Mouse (Mus musculus) lung, postnatal 14 days (tissue): ENCODE results near the gene Aptx.

ENCODE experiments used
- DNase-seq: peaks from one replicate; pipeline ENCODE4 v3.0.0; 2021

Gene Aptx

DNA sequence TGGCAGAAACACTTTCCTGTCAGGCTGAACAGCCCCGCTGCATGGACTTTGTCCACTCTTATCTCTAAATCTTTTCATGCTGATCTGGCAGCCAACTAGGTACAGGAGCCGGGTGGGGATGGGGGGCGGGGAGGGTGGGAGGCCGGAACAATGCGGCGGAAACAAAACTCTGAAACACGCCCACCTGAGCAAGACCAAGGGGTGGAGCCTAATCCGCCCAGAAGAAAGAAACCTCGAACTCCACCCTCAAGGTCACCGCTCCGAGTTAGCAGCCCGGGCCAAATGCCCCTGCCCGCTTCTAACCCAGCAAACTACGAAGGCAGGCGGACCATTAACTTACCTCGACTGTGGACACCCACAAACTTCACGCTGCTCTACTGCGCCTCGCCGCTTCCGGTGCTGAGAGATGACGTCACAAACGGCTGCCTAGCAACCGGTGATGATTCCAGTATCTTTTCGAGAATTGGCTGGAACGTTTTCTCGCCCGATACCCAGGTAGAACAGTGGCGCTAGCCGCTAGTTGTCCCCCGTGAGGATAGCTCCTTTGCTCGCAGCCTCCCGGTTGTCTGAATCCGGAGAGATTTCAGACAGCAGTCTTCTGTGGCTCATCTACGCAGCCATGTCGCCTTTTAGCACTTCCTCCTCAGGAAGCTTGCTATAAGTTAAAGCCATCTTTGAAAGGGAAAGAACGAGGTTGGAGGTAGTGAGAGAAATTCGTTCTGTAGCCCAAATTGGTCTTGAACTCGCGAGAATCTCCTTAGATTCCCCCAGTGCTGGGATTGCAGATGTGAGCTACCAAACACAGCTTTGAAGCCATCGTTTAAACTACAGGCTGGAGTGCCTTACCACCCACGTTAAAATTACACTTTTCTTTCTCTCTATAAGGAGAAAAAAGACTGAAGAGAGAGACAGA, at the start of gene Aptx:
TSS of gene Aptx (minus strand) at position 398 of the 913 bp plus-strand sequence.
- peak; percentile 97 for DNase-seq

DNA sequence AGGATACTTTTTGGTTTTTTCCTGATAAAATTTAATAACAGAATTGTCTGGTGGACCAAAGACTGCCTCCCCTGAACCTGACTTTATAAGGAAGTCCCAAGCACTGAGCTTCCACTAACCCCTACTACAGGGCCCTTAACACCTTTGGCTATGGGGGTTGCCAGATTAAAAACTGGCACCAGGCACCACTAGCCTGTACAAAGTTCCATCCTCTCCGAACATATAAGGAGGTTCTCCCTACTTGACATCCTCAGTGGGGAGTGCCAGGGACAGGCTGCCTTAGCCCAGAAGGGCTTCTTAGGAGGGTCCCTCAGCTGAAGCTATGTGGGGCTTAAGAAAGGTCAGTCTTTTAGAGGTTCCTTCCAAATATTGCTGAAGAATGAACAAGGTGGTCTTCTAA, 32.4 kb upstream of the Aptx start:
- DNase-seq: no peak

DNA sequence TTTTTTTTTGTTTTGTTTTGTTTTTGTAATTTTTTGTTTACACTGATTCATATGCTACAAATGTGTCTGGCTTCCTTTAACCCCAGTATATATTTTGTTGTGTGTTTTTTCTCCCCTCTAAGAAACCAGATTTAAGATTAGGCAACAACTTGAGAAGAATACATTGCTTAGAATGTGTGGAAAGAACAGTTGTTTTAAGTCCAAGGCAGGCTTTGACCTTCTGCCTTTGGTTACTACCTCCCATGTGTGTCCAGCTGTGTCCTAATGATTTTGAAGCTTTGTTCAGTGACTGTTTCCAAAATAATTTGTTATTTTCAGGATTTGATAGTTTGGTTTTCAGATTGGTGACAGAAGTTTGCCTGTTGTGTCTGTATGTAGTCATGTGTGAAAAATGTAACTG, 28.3 kb upstream of the Aptx start:
- DNase-seq: no peak

DNA sequence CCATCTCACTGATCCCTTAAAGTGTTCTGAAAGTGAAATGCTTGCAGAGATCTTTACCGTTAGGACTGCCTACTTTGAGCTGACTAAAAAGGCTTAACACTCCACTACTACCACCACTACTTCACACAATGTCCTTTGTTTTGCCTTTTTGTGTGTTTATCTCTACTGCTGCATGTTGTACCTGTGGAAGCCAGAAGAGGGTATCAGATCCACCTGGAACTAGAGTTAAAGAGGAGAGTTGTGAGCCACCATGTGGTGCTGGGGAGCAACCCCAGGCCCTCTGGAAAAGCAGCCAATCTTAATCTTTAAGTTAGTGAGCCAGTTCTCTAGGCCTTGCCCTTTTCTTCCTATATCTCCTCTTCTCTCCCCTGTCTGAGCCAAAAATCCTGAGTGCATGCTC, 24.3 kb upstream of the Aptx start:
- no peak for DNase-seq

DNA sequence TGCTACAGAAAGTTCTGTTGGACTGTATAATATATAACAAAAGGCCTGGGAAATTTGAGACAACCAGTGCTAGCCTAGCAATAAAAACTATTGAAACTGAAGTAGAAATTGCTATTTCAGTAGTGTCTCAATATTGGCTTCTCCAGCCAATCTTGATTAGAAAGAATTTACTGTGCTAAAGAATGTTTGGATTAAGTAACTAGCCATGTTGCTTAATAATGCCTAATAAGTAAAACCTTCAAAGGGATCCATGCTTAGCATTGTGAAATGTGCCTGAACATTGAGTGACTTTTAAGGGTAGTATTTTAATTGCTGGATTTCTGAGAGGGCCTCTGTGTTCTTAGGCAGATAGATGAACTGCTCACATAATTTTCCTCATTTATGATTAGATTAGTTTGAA, 22.6 kb upstream of the Aptx start:
- DNase-seq: no peak

DNA sequence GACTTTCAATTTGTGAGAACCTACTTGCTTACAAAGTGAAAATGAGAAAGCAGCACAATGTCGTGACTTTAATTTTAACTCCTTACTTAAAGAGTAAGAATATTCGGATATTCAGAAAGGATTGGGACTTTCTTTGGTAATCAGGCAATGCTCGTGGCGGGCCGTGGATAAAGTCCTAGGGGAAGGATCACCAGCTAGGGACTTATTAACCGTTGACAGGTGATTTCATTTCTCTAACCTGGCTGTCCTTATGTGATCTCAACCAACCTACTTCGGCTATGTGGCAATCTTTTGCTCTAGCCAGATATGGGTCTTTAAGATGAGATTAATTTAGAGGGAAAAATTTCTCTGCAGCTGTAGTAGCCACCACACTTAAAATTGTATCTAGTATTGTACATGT, 22.1 kb upstream of the Aptx start:
- DNase-seq: no peak

DNA sequence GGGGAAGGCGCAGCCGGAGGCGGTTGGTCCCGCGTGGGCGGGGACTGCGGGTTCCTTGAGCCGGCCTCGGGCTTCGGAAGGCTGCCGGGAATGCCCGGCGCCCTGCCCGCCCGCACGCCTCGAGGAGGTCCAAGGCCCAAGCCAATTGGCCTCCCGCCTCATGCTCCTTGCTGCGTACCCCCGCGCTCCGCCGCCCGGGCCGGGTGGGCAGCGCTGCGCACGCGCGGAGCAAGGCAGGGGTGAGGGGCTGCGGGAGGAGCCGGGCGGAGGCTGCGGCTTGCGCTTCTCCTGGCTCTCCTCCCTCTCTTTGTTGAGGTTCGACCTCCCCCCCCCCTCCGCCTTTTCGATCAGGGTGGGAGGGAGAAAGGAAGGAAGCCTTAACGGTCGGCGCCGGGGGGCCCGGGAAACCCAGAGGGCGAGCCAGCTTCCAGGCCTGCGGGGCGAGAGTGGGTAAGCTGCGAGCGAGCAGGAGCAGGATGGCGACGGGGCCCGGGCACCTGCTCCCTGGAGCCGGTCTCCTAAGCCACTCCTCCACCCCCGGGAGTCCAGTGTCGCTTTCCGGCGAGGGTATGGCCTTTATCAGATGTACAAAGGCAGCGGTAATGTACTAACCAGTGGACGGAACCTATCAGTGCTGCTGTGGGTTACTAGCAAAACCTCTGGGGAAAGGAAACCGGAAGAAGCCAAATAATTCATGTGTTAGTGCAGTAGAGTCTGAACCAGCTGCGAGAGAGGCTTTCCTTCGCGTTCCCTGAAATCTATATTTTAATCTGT, 19.9 kb upstream of the Aptx start:
- peak; percentile 71 for DNase-seq

DNA sequence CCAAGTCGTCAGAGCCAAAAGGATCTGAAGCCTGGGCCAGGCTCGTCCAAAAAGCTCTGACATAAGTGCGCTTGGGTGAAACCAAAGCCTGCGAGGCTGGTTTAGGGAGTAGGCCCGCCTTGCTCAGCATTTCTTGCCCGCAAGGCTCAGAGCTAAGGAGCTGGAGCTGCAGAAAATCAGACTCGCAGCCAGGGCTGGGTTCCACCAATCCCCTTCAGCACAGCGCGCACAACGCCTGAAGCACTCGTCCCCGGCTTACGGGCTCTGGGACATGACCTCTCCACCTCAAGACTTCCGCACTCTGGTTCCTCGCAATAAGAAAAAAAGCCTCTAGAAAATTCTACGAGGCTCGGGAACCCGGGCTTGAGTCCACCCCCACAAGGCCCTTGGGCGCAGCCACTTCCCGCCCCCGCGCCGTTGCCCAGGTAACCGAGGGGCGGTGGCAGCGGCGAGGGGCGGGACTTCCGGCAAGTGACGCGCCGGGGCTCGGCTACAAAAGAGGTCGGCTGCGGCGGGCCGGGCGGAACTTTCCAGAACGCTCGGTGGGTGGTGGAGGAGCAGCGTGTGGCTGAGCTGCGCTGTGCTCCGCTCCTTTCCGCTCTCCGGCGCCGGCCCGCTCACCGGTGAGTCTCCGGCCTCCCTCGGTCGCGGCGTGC, 19.1 kb upstream of the Aptx start, which contains the start of gene Dnaja1:
TSS of gene Dnaja1 (plus strand) at position 140 of the 656 bp plus-strand sequence.
- DNase-seq: peak; percentile 99

DNA sequence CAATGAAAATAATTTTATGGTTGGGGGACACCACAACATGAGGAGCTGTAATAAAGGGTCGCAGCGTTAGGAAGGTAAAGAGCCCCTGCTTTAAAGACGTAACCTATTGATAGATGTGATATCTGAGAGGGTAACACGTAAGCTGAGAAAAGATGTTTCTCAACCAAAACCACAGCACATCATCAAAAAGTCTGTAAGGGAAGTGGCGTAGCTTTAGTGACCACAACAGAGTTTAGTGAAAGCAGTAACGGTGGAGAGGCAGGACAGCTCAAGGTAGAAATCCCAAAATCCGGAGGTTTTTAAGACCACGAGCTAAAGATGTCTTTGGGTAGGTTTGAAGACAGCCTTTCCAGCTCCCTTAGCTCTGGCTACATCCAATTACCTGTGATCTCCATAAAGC, 17.9 kb upstream of the Aptx start:
- DNase-seq: no peak

DNA sequence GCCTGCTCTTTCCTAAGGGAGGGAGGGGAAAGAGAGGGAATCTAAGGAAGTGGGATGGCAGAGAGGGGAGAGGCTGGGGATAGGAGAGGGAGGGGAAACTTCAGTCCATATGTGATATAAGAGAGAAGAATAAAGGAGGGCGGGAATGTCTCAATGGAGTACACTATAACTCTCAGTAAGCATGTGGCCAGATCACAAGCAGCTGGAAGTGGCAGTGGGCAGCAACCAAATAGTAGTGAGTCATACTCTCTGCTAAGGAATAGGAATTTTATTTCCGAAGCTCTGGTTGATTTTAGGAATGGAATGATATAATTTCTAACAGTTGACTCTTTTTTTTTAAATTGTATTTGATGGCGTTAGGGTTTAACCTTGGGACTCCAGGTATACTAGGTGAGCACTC, 14.1 kb upstream of the Aptx start:
- no peak for DNase-seq

DNA sequence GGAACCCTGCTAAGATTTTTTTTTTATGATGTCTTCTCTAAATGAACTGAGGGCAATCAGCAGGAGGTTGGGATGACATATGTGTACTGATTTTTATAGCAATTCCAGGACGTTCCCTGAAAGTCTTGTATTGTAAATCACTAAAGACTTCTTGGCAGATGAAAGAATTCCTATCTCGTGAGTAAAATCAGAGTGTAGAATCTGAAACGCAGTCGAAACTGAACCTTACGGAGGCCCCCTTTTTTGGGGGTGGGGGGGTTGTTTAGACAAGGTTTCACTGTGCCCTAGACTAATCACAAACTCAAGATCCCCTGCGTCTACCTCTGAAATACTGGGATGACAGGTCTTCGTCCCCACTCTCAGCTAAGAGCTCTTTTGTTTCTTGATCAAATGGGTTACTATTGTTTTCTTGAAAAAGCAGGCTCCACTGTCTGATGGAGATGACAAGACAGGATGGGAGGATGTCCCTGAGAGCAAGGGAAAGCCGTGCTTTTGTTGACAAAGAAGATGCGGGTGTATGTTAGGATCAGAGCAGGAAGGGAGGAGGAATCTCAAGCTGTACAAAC, 799 bp upstream of the Aptx start:
- DNase-seq: no peak

DNA sequence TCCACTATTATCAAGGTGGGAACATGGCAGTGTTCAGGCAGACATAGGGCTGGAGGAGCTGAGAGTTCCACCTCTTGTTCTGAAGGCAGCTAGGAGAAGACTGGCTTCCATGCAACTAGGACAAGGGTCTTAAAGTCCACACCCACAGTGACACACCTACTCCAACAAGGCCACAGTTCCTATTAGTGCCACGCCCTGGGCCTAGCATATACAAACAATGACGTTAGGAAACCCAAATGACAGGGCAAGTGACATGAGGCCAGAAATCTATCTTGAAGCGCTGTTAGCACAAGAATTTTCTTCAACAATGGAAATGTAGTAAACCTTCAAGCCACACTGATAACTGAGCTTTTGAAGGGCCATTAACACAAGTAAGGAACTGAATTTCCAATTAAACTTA, 1.2 kb downstream of the Aptx start:
- DNase-seq: no peak

DNA sequence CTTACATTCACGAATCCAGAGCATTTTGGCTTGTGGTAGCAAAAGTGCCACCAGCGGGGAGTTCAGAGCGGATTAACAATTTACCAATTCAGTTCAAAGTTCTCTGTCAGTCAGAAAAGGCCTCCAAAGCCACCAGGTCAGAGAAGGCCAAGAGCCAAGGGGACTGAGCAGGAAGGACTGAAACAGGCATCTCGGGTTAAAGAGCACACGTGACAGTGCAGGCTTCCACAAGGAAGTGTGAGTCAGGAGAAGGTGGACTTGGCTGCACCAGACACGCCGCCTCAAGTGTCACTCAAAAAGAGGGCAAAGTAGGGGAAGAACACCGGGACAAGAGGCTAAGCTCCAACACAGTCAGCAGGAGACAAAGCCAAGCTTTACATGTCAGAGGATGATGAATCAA, 2.8 kb downstream of the Aptx start:
- peak; percentile 23 for DNase-seq

DNA sequence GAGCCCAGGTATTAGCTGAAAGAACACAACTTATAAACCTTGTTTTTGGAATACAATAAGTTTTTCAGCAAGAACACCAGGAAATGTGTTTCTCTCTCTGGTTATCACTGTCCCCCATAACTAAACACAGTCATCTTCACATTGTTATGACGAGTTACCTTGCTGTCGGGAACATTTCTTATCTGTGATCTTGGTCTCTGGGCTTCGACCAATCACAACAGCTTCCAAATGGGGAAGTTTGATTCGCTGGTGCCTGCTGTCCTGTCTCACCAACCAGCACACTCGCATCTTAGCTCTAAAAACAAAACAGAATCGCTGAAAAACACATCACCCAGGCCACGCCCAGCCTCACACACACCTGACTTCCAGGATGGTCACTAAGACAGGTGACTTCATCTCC, 5.9 kb downstream of the Aptx start:
- DNase-seq: no peak

DNA sequence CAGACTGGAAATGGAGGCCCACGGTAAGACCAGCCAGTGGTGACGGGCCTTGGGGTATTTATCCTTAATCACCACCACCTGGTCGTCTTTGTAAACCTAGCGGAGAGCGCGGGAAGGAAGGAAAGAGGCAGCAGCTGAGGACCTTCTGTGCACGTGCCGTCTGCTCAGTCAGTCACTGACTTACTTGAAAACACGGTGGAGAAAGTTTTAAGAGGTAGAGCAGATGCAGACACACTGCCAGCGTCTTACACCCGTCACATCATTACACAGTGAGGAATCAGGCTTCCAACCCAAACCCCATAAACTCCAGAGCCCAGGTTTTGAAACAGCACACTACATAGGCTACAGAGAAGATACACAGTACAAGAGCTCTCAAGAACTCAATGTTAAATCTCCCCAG, 11.9 kb downstream of the Aptx start:
- DNase-seq: no peak

DNA sequence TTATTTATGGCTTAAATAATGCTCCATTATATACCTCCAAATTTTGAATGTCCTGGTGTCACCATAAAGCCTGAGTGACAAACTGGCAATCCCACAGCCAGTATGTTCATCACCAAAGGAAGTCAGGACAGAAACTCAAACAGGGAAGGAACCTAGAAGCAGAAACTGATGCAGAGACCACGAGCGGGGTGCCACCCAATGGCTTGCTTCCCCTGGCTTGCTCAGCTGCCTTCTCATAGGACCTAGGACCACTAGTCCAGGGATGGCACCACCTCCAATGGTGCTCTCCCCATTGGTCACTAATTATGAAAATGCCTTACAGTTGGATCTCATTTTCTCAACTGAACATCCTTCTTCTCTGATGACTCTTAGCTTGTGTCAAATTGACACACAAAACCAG, 19.7 kb downstream of the Aptx start:
- DNase-seq: no peak

DNA sequence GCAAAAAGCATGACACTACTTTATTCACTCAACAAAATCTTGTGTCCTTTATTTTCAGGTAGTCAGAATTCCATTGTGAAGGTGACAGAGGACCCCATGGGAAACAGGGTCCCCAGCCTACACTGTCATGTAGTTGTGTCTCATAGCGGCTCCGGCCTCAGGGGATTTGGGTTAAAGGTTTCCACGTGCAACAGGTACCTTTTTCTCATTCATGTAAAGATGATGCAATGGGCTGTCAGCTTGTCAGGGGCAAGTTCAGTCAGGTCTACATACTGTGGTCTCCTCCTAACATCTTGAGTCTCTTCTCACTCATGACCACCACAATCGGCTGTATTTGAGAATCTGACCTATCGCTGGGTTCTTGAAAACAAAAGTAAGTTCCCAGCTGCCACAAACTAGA, 20.6 kb downstream of the Aptx start:
- DNase-seq: no peak

DNA sequence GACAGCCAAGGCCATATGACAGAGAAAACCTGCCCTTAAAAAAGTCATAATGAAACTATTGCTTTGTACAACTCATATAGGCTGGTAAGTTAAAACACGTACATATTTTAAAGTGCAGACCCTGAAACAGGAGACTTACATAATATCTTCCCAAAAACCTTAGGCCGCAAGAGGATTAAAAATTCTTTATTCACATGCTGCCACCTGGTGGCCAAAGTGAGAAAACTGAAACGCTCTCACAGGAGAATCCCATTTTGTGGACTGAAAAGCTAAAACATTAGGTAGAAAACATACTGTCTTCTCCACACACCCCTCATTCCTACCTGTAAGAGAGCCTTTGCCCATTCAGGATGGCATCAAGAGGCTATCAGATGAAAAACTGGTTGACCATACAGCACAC, 21.1 kb downstream of the Aptx start:
- peak; percentile 75 for DNase-seq

DNA sequence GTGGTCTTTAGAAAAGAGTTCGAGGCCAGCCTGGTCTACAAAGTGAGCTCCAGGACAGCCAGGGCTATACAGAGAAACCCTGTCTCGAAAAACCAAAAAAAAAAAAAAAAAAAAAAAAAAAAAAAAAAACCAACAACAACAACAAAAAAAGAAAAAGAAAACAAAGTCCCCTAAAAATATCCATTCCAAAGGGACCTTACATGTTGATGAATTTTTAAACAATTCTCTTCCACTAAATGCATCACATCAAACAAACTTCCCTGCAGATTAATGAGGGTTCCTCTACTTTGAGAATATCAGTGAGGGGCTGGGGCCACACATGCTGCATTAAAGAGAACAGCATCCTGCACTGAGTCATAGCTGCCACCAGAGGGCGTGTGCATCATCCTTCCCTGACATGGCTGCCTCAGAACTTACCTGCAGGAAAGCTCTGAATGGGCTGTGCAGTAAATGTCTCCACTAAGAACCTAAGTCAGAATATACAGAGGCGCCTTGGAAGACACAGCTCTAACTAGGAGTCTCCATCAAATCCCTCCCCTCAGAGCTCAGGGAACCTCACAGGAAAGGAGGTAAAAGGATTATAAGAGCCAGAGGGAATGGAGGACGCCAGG, 22.6 kb downstream of the Aptx start:
- DNase-seq: peak; percentile 40

DNA sequence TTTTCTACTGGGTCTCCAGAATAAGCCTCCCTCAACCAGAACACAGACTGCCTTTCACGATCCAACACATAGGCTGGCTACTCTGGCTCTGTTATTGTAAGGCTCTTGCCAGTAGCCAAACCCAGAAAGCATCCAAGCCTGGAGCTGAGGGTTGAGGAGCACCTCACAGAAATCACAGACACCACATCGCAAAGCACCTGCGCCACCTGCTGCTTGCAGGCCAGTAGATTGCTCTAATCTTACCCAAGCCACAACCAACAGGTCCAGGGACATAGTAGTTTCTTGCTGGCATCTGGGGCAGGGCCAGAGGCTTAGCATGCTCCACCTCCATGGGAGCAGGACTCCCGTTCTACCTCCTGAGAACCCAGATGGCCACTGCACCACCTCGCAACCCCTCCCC, 25.9 kb downstream of the Aptx start:
- DNase-seq: no peak

DNA sequence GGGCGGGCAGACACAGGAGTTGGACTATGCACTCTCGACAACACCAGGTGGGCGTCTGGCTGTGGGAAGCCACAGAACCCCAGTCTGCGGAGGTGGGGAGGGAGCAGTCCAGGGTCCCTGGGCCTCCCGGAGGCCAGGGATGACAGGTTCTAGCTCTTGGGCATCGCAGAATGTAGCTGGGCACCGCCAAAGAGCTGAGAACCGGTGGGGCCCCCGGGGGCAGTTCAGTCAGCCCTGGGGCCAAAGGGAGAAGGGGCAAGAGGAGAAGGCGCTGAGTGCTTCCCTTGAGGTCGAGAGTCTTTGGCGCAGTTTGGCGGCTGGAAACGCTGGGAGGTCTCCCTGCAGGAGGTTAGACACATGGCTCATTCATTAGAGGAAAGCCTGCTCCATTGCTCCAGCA, 26.7 kb downstream of the Aptx start:
- no peak for DNase-seq

DNA sequence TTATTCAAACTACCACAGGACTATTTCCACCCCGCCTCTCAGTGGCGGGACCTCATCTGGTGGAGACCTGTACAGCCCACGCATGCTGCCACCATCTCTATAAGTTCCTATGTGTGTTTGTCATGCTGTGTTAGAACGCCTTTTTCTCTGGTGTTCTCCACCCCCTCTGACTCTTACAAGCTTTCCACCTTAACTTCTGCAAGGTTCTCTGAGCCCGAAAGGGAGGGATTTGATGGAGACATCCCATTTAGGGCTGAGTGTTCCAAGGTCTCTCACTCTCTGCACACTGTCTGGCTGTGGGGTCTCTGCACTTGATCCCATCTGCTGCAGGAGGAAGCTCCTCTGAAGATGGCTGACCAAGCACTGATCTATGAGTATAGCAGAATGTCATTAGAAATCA, 29.5 kb downstream of the Aptx start:
- DNase-seq: no peak
